Mouse (Mus musculus) embryonic facial prominence, embryonic 14.5 days (tissue): Measurements from ENCODE around the gene Thsd7b. TPM values are rescaled to one million over a fixed set of nuclear protein-coding genes. Genes with fewer than 3 reads are reported as not detected.

Experiments used
- ATAC-seq: fragments of 200-750 bp; cut with Nextera tagmentation; 2 replicates; pipeline ENCODE4 v1.8.0; 2017; ENCODE audit warnings: low read depth, moderate number of reproducible peaks, moderate TSS enrichment
- DNase-seq: peaks from one replicate; pipeline ENCODE4 v3.0.0-alpha.2; 2015; ENCODE audit warnings: low spot score
- H3K27ac ChIP-seq: fragments of 300-500 bp; sonication (generic); replicated peaks from 2 replicates; pipeline ENCODE4 v1.5.1; 2014; ENCODE audit warnings: low read depth, mild to moderate bottlenecking, low read length, moderate library complexity
- H3K27me3 ChIP-seq: fragments of 300-500 bp; sonication (generic); replicated peaks from 2 replicates; pipeline ENCODE4 v1.6.1; 2014; ENCODE audit warnings: low read length; ENCODE audit not compliant: control insufficient read depth, insufficient read depth
- H3K36me3 ChIP-seq: fragments of 300-500 bp; sonication (generic); 2 replicates; pipeline ENCODE4 v1.6.1; 2014; ENCODE audit warnings: low read length, mixed read lengths; ENCODE audit not compliant: control insufficient read depth, insufficient read depth
- H3K4me1 ChIP-seq: fragments of 300-500 bp; sonication (generic); 2 replicates; pipeline ENCODE4 v1.6.1; 2014; ENCODE audit warnings: antibody characterized with exemption, low read length; ENCODE audit not compliant: control insufficient read depth, insufficient read depth
- H3K4me2 ChIP-seq: fragments of 300-500 bp; sonication (generic); 2 replicates; pipeline ENCODE4 v1.6.1; 2014; ENCODE audit warnings: low read depth, mild to moderate bottlenecking, low read length, moderate library complexity, mixed read lengths
- H3K4me3 ChIP-seq: fragments of 300-500 bp; sonication (generic); 2 replicates; pipeline ENCODE4 v1.5.1; 2014; ENCODE audit warnings: low read depth, mild to moderate bottlenecking, low read length
- H3K9ac ChIP-seq: fragments of 300-500 bp; sonication (generic); 2 replicates; pipeline ENCODE4 v1.6.1; 2014; ENCODE audit warnings: low read depth, mild to moderate bottlenecking, low read length, moderate library complexity, mixed read lengths
- H3K9me3 ChIP-seq: fragments of 300-500 bp; sonication (generic); 2 replicates; pipeline ENCODE4 v1.6.1; 2016; ENCODE audit warnings: low read length; ENCODE audit not compliant: control insufficient read depth
- whole genome bisulfite sequencing: fragments of 180-500 bp; shearing (Covaris S2); extraction: QIAGEN DNeasy Blood & Tissue Kit; methylation state at CpG from one replicate; pipeline ENCODE4 v1.1.7; 2014; 5-methylcytosine and 5-hydroxymethylcytosine counted together
- polyA plus RNA-seq: library from polyadenylated mRNA; unstranded; fragments of >200 nt; fragmentation: Nextera tagmentation; extraction: Ambion mirVana; gene quantifications from 2 replicates; pipeline ENCODE4 v1.2.1, GENCODE M21; 2014

The Thsd7b gene
- polyA plus RNA-seq, 1 experiment from 2014 or later = 6.7 TPM

DNA sequence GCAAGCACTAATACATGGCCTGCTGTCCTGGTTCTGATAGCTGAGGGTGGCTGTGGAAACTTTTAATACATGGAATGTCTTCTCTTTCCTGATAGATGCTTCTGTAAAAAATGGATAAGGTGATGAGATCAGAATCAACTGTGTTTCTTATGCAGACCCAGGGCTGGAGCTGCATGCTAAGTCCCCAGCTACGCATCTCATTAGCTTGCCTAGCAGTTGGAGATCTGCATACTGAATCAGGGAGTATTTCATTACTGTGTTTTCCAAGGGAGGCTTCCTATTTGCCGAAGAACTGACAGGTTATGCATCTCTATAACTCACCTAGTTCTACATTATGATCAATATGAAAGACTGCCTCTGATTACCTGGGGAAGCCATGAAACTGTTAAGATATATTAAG is 84.3 kb downstream of the Thsd7b start:
- H3K9ac ChIP-seq = no peak overlapping the region
- no peak overlapping the region for H3K4me2 ChIP-seq
- no peaks in the 10 kb centered on the region for H3K27me3 ChIP-seq
- no peaks in the 10 kb centered on the region for H3K36me3 ChIP-seq
- H3K27ac ChIP-seq = no peak overlapping the region
- 82% methylated on average over 2 of the region's 2 CpGs for WGBS
- DNase-seq (no peak), ATAC-seq (no peak)
- no peaks in the 10 kb centered on the region for H3K9me3 ChIP-seq
- no peak overlapping the region for H3K4me3 ChIP-seq
- H3K4me1 ChIP-seq = no peaks in the 10 kb centered on the region

DNA sequence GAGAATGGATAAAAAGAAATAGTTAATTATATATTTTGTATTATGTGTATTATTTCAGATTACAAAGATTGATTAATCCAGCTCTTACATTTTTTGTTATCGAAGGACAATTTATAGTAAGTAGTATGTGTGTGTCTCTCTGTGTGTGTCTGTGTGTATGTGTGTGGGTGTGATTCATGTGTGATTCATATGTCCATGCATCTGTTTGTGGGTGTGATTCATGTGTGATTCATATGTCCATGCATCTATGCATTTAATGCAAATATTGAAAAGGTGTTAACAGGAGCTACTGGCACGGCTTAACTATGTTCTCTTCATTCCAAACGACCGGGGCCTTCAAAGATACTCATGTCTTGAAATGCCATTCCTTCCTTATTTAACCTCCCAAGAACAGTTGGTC is 90.3 kb downstream of the Thsd7b start:
- ATAC-seq (no peak), DNase-seq (no peak)
- Histone ChIP-seq H3K27me3 (no peaks in the 10 kb centered on the region), H3K4me1 (no peaks in the 10 kb centered on the region), H3K36me3 (no peaks in the 10 kb centered on the region), H3K4me3 (no peak overlapping the region), H3K27ac (no peak overlapping the region), H3K9me3 (no peaks in the 10 kb centered on the region), H3K9ac (no peak overlapping the region), H3K4me2 (no peak overlapping the region)
- 85% methylated on average over 4 of the region's 4 CpGs for WGBS

- Histone ChIP-seq H3K9ac (no peak overlapping the region), H3K27me3 (no peaks in the 10 kb centered on the region), H3K4me3 (no peak overlapping the region), H3K4me2 (no peak overlapping the region), H3K9me3 (no peaks in the 10 kb centered on the region), H3K36me3 (no peaks in the 10 kb centered on the region), H3K4me1 (no peaks in the 10 kb centered on the region), H3K27ac (no peak overlapping the region)
- ATAC-seq (peak; percentile 74; the same call in 1 of the 2 replicates), DNase-seq (peak; percentile 22)
Observed at GRCm38 (mm10) chr1:129364828-129365227, 91.7 kb downstream of the Thsd7b start.

GRCm38 (mm10) chr1:129365590-129365989 is 92.5 kb downstream of the Thsd7b start:
- Histone ChIP-seq H3K9ac (no peak overlapping the region), H3K36me3 (no peaks in the 10 kb centered on the region), H3K4me1 (no peaks in the 10 kb centered on the region), H3K4me2 (no peak overlapping the region), H3K9me3 (no peaks in the 10 kb centered on the region), H3K4me3 (no peak overlapping the region), H3K27ac (no peak overlapping the region), H3K27me3 (no peaks in the 10 kb centered on the region)
- 45% methylated on average over 1 of the region's 1 CpGs for WGBS
- no peak for ATAC-seq
- DNase-seq = no peak

- Histone ChIP-seq H3K9me3 (no peaks in the 10 kb centered on the region), H3K27ac (no peak overlapping the region), H3K27me3 (no peaks in the 10 kb centered on the region), H3K36me3 (no peaks in the 10 kb centered on the region), H3K9ac (no peak overlapping the region), H3K4me3 (no peak overlapping the region), H3K4me2 (no peak overlapping the region), H3K4me1 (no peaks in the 10 kb centered on the region)
- DNase-seq (no peak), ATAC-seq (no peak)
Observed at GRCm38 (mm10) chr1:129386479-129386878, 113.4 kb downstream of the Thsd7b start.

GRCm38 (mm10) chr1:129411584-129411983 is 138.5 kb downstream of the Thsd7b start:
- ATAC-seq = no peak
- 87% methylated on average over 1 of the region's 1 CpGs for WGBS

GRCm38 (mm10) chr1:129421581-129421980 is 148.5 kb downstream of the Thsd7b start:
- Histone ChIP-seq H3K9ac (no peak overlapping the region), H3K9me3 (no peaks in the 10 kb centered on the region), H3K4me2 (no peak overlapping the region), H3K4me3 (no peak overlapping the region), H3K27me3 (no peaks in the 10 kb centered on the region), H3K27ac (no peak overlapping the region), H3K4me1 (no peaks in the 10 kb centered on the region), H3K36me3 (no peaks in the 10 kb centered on the region)
- ATAC-seq = no peak
- DNase-seq = no peak

More at GRCm38 (mm10) chr1:129411584-129411983, 138.5 kb downstream of the Thsd7b start:
- H3K36me3 ChIP-seq = no peaks in the 10 kb centered on the region
- H3K9me3 ChIP-seq = no peaks in the 10 kb centered on the region
- H3K27me3 ChIP-seq = no peaks in the 10 kb centered on the region
- H3K27ac ChIP-seq = no peak overlapping the region
- H3K9ac ChIP-seq = no peak overlapping the region
- no peak overlapping the region for H3K4me3 ChIP-seq
- H3K4me2 ChIP-seq = no peak overlapping the region
- H3K4me1 ChIP-seq = no peaks in the 10 kb centered on the region
- no peak for DNase-seq

GRCm38 (mm10) chr1:129464414-129464813 is 191.3 kb downstream of the Thsd7b start:
- ATAC-seq = no peak
- H3K9ac ChIP-seq = no peak overlapping the region
- no peak overlapping the region for H3K4me2 ChIP-seq
- no peaks in the 10 kb centered on the region for H3K36me3 ChIP-seq
- no peaks in the 10 kb centered on the region for H3K9me3 ChIP-seq
- no peaks in the 10 kb centered on the region for H3K4me1 ChIP-seq
- H3K4me3 ChIP-seq = no peak overlapping the region
- no peak for DNase-seq
- H3K27me3 ChIP-seq = no peaks in the 10 kb centered on the region
- no peak overlapping the region for H3K27ac ChIP-seq
- WGBS = 52% methylated on average over 2 of the region's 2 CpGs

GRCm38 (mm10) chr1:129473504-129473903 is 200.4 kb downstream of the Thsd7b start:
- peak; percentile 75; the same call in 1 of the 2 replicates for ATAC-seq
- DNase-seq = peak; percentile 24
- Histone ChIP-seq H3K9me3 (no peaks in the 10 kb centered on the region), H3K36me3 (no peaks in the 10 kb centered on the region), H3K27me3 (no peaks in the 10 kb centered on the region), H3K27ac (no peak overlapping the region), H3K4me3 (no peak overlapping the region), H3K9ac (no peak overlapping the region), H3K4me1 (no peaks in the 10 kb centered on the region), H3K4me2 (no peak overlapping the region)
- 67% methylated on average over 7 of the region's 7 CpGs for WGBS
